Mouse (Mus musculus): ENCODE measurements around the gene Cryaa. TPM values are rescaled to one million over a fixed set of nuclear protein-coding genes. Genes with fewer than 3 reads are reported as not detected.

The Cryaa gene
- polyA plus RNA-seq (2014; fragmentation: Nextera tagmentation; extraction: Ambion mirVana): not detected in 2 replicates

DNA sequence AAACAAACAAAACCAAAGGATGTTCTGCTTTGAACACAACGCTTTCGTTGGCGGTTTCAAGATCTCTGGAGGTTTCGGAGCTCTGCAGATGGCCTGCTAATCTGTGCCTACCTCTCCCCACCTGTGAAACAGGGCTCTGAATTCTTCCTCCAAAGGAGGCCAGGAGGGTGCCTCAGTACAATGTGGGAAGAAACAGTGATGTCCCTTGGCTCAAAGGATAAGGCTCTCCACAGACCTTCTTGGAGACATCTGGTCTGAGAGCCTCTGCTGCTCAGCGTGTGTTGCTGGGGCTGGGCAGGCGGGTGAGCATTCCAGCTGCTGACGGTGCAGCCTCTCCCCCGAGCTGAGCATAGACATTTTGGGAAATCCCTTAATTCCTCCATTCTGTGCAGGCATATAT is at the start of gene Cryaa:
TSS of gene Cryaa (plus strand) at position 301 of the 400 bp plus-strand sequence.
- Histone ChIP-seq H3K9me3 (ENCODE audit: control insufficient read depth, low read length) (no peaks in the 10 kb centered on the region), H3K9ac (ENCODE audit: low read length) (no peak within 1 kb of the TSS), H3K36me3 (ENCODE audit: control insufficient read depth, insufficient read depth, low read length) (no peaks in the 10 kb centered on the region), H3K4me1 (ENCODE audit: control insufficient read depth, insufficient read depth, low read length) (no peaks in the 10 kb centered on the region), H3K4me3 (ENCODE audit: low read depth, low read length) (no peak within 1 kb of the TSS), H3K4me2 (no peak within 1 kb of the TSS), H3K27ac (ENCODE audit: low read depth, low read length) (no peak within 1 kb of the TSS), H3K27me3 (ENCODE audit: control insufficient read depth, insufficient read depth, low read length) (no peaks in the 10 kb centered on the region)
- WGBS: 83% methylated on average over 8 of the region's 8 CpGs
- ATAC-seq (ENCODE audit: low FRiP score): no peak
- DNase-seq (ENCODE audit: low spot score, missing footprints): no peak

- no peaks in the 10 kb centered on the region for H3K9me3 ChIP-seq (ENCODE audit: control insufficient read depth, low read length)
- 93% methylated on average over 2 of the region's 2 CpGs for WGBS
- H3K36me3 ChIP-seq (ENCODE audit: control insufficient read depth, insufficient read depth, low read length): no peaks in the 10 kb centered on the region
- no peak overlapping the region for H3K9ac ChIP-seq (ENCODE audit: low read length)
- H3K4me1 ChIP-seq (ENCODE audit: control insufficient read depth, insufficient read depth, low read length): no peaks in the 10 kb centered on the region
- no peak overlapping the region for H3K4me2 ChIP-seq
- DNase-seq (ENCODE audit: low spot score, missing footprints) (no peak), ATAC-seq (ENCODE audit: low FRiP score) (no peak)
- no peaks in the 10 kb centered on the region for H3K27me3 ChIP-seq (ENCODE audit: control insufficient read depth, insufficient read depth, low read length)
- no peak overlapping the region for H3K4me3 ChIP-seq (ENCODE audit: low read depth, low read length)
- no peak overlapping the region for H3K27ac ChIP-seq (ENCODE audit: low read depth, low read length)
Observed at GRCm38 (mm10) chr17:31627961-31628360, 49.6 kb upstream of the Cryaa start.

GRCm38 (mm10) chr17:31631081-31631800 is 46.4 kb upstream of the Cryaa start:
- Histone ChIP-seq H3K9me3 (ENCODE audit: control insufficient read depth, low read length) (no peaks in the 10 kb centered on the region), H3K4me1 (ENCODE audit: control insufficient read depth, insufficient read depth, low read length) (no peaks in the 10 kb centered on the region; the same call in 1 of the 2 replicates), H3K9ac (ENCODE audit: low read length) (no peak overlapping the region), H3K4me3 (ENCODE audit: low read depth, low read length) (no peak overlapping the region), H3K4me2 (no peak overlapping the region), H3K36me3 (ENCODE audit: control insufficient read depth, insufficient read depth, low read length) (no peaks in the 10 kb centered on the region), H3K27ac (ENCODE audit: low read depth, low read length) (no peak overlapping the region), H3K27me3 (ENCODE audit: control insufficient read depth, insufficient read depth, low read length) (peaks cover 9% of the 10 kb centered on the region)
- ATAC-seq (ENCODE audit: low FRiP score): no peak
- no peak for DNase-seq (ENCODE audit: low spot score, missing footprints)
- 82% methylated on average over 10 of the region's 10 CpGs for WGBS

GRCm38 (mm10) chr17:31633007-31633406 is 44.6 kb upstream of the Cryaa start:
- Histone ChIP-seq H3K4me1 (ENCODE audit: control insufficient read depth, insufficient read depth, low read length) (peaks cover 12% of the 10 kb centered on the region), H3K9me3 (ENCODE audit: control insufficient read depth, low read length) (no peaks in the 10 kb centered on the region), H3K4me3 (ENCODE audit: low read depth, low read length) (no peak overlapping the region), H3K36me3 (ENCODE audit: control insufficient read depth, insufficient read depth, low read length) (no peaks in the 10 kb centered on the region), H3K4me2 (no peak overlapping the region), H3K27ac (ENCODE audit: low read depth, low read length) (no peak overlapping the region), H3K27me3 (ENCODE audit: control insufficient read depth, insufficient read depth, low read length) (peaks cover 19% of the 10 kb centered on the region), H3K9ac (ENCODE audit: low read length) (no peak overlapping the region)
- DNase-seq (ENCODE audit: low spot score, missing footprints) (no peak), ATAC-seq (ENCODE audit: low FRiP score) (no peak)
- 87% methylated on average over 6 of the region's 6 CpGs for WGBS

DNA sequence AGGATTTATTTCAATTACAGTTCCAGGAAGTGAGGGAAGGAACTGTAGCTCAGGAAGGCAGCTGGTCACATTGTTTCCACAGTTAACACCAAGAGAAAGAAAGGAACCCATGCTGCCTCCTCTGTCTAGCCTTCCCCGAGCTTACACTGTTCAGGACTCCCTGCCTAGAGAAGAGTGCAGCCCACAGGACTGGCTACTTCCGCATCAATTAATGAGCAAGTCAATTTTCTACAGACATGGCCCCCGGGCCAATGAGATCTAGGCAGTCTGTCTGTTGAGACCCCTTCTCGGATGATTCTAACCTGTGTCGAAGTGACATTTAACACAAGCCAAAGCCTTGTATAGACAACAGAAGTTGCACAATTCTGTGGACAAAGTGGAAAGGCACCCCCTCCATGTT is 42.7 kb upstream of the Cryaa start:
- 78% methylated on average over 5 of the region's 5 CpGs for WGBS
- no peaks in the 10 kb centered on the region for H3K36me3 ChIP-seq (ENCODE audit: control insufficient read depth, insufficient read depth, low read length)
- H3K4me1 ChIP-seq (ENCODE audit: control insufficient read depth, insufficient read depth, low read length): peaks cover 12% of the 10 kb centered on the region
- no peak overlapping the region for H3K4me3 ChIP-seq (ENCODE audit: low read depth, low read length)
- no peak overlapping the region for H3K27ac ChIP-seq (ENCODE audit: low read depth, low read length)
- DNase-seq (ENCODE audit: low spot score, missing footprints) (no peak), ATAC-seq (ENCODE audit: low FRiP score) (no peak)
- H3K4me2 ChIP-seq: no peak overlapping the region
- H3K9me3 ChIP-seq (ENCODE audit: control insufficient read depth, low read length): no peaks in the 10 kb centered on the region
- peaks cover 19% of the 10 kb centered on the region for H3K27me3 ChIP-seq (ENCODE audit: control insufficient read depth, insufficient read depth, low read length)
- no peak overlapping the region for H3K9ac ChIP-seq (ENCODE audit: low read length)

GRCm38 (mm10) chr17:31635781-31636180 is 41.8 kb upstream of the Cryaa start:
- peaks cover 12% of the 10 kb centered on the region for H3K4me1 ChIP-seq (ENCODE audit: control insufficient read depth, insufficient read depth, low read length)
- H3K36me3 ChIP-seq (ENCODE audit: control insufficient read depth, insufficient read depth, low read length): no peaks in the 10 kb centered on the region
- no peaks in the 10 kb centered on the region for H3K9me3 ChIP-seq (ENCODE audit: control insufficient read depth, low read length)
- WGBS: 57% methylated on average over 11 of the region's 11 CpGs
- no peak overlapping the region for H3K9ac ChIP-seq (ENCODE audit: low read length)
- peaks cover 19% of the 10 kb centered on the region for H3K27me3 ChIP-seq (ENCODE audit: control insufficient read depth, insufficient read depth, low read length)
- H3K4me3 ChIP-seq (ENCODE audit: low read depth, low read length): no peak overlapping the region
- no peak overlapping the region for H3K27ac ChIP-seq (ENCODE audit: low read depth, low read length)
- no peak for DNase-seq (ENCODE audit: low spot score, missing footprints)
- H3K4me2 ChIP-seq: no peak overlapping the region
- ATAC-seq (ENCODE audit: low FRiP score): no peak

GRCm38 (mm10) chr17:31636277-31636941 is 41.2 kb upstream of the Cryaa start:
- peaks cover 12% of the 10 kb centered on the region for H3K4me1 ChIP-seq (ENCODE audit: control insufficient read depth, insufficient read depth, low read length)
- WGBS: 7% methylated on average over 45 of the region's 45 CpGs
- H3K9me3 ChIP-seq (ENCODE audit: control insufficient read depth, low read length): no peaks in the 10 kb centered on the region
- no peaks in the 10 kb centered on the region for H3K36me3 ChIP-seq (ENCODE audit: control insufficient read depth, insufficient read depth, low read length)
- H3K9ac ChIP-seq (ENCODE audit: low read length): peak overlapping the region; percentile 54
- H3K27ac ChIP-seq (ENCODE audit: low read depth, low read length): no peak overlapping the region
- ATAC-seq (ENCODE audit: low FRiP score) (peak; percentile 64), DNase-seq (ENCODE audit: low spot score, missing footprints) (no peak)
- H3K4me2 ChIP-seq: peak overlapping the region; percentile 88
- peak overlapping the region; percentile 42 for H3K4me3 ChIP-seq (ENCODE audit: low read depth, low read length)
- H3K27me3 ChIP-seq (ENCODE audit: control insufficient read depth, insufficient read depth, low read length): peaks cover 19% of the 10 kb centered on the region

DNA sequence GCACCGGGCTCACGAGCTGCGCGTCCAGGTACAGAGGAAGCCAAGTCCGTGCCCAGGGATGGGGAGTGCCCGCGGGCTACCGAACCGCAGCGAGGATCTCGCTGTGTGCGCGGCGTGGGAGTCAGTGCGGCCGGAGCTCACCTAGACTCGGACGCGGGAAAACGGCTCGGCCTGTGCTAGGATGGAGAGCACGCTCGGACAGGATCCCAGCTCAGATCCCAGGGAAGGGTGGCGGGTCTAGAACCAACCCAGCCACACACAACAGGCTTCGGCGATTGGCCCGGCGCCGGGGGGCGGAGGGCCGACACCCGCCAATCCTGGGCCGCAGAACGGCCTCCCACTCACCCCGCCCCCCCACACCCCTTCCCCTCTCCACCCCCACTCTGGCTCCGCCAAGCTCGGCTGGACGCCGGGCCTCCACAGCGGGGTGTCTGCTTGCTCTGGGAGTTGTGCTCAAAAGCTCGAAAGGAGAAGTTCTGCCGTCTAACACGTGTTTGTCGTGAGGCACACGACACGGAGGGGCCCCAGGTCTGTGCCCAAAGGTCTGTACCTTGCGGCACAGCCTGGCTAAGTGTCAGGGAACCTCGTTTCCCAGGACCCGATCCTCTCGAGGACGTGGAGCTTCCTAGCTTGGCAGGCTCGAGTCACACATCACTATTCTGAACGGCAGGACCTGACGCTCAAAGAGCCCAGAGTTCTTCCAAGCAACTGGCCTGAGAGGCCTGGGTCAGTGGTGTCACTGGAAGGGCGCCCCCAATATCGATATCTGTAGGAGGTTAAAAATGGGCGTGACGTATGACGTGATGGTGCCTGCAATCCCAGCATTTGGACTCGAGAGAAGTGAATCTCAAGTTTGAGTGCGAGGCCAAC is 40.4 kb upstream of the Cryaa start, which contains the start of gene Cbs:
TSS of gene Cbs (minus strand) at position 297 of the 870 bp plus-strand sequence.
- H3K4me3 ChIP-seq (ENCODE audit: low read depth, low read length): peak within 1 kb of the TSS; percentile 42
- H3K27ac ChIP-seq (ENCODE audit: low read depth, low read length): no peak within 1 kb of the TSS
- H3K9me3 ChIP-seq (ENCODE audit: control insufficient read depth, low read length): no peaks in the 10 kb centered on the region
- ATAC-seq (ENCODE audit: low FRiP score) (peak; percentile 89), DNase-seq (ENCODE audit: low spot score, missing footprints) (peak; percentile 93)
- H3K27me3 ChIP-seq (ENCODE audit: control insufficient read depth, insufficient read depth, low read length): peaks cover 19% of the 10 kb centered on the region
- WGBS: 2% methylated on average over 57 of the region's 61 CpGs
- no peaks in the 10 kb centered on the region for H3K36me3 ChIP-seq (ENCODE audit: control insufficient read depth, insufficient read depth, low read length)
- H3K4me2 ChIP-seq: peak within 1 kb of the TSS; percentile 88
- peak within 1 kb of the TSS; percentile 54 for H3K9ac ChIP-seq (ENCODE audit: low read length)
- H3K4me1 ChIP-seq (ENCODE audit: control insufficient read depth, insufficient read depth, low read length): peaks cover 12% of the 10 kb centered on the region
